Mouse (Mus musculus): ENCODE results near the gene Atp6v0d1. TPM values are rescaled to one million over a fixed set of nuclear protein-coding genes. Genes with fewer than 3 reads are reported as not detected.

Atp6v0d1 gene
- polyA plus RNA-seq, 1 experiment from 2014 or later, result 111 TPM

DNA sequence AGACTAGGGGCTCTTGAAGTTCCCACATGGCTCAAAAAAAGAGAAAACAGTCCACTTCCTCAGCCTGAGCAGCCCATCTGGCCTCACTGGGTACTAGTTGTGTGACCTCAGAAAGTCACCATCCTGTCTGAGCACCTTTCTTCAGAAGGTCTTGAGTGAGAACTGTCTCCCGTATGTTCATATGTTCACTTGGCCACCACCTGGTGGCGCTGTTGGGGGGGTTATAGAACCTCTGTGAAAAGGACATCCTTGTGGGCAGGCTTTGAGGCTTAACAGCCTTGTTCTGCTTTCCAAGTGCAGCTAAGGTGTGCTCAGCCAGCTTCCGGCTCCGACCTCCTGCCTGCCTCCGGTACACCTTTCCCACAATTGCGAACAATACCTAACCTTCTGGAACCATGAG lies 84.4 kb downstream of the Atp6v0d1 start:
- WGBS, result 73% methylated on average over 6 of the region's 6 CpGs
- H3K9ac ChIP-seq (replicated peaks; ENCODE audit: low read length), result no peak overlapping the region
- no peak overlapping the region for H3K27ac ChIP-seq (ENCODE audit: low read length)

DNA sequence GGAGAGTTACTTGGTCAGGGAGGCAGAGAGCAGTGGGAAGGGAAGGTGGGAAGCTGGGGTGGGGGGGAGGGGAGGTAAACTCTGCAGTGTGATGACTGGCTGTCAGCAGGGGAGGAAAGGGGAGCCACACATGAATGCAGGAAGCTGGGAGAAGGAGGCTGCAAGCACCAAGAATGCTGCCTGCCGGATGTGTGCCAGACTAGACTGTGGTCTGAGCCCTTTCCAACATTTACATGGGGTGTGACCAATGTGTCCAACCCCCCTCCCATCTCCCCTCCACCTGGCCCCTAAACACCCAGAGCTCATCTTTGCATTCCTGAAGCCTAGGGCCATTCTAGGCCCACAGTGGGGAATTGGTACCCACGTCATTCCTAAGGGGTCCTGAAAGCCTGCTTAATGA lies 84.8 kb downstream of the Atp6v0d1 start:
- no peak for ATAC-seq (ENCODE audit: low FRiP score, low TSS enrichment)
- Histone ChIP-seq H3K27me3 (ENCODE audit: insufficient read depth, low read length) (no peaks in the 10 kb centered on the region), H3K4me3 (ENCODE audit: low read length) (no peak overlapping the region), H3K9me3 (ENCODE audit: low read length) (no peaks in the 10 kb centered on the region), H3K27ac (ENCODE audit: low read length) (no peak overlapping the region), H3K9ac (replicated peaks; ENCODE audit: low read length) (no peak overlapping the region), H3K36me3 (ENCODE audit: insufficient read depth, low read length) (peaks cover 15% of the 10 kb centered on the region), H3K4me2 (replicated peaks; ENCODE audit: low read depth, low read length) (no peak overlapping the region), H3K4me1 (ENCODE audit: insufficient read depth, low read length) (peaks cover 28% of the 10 kb centered on the region; the same call in 1 of the 2 replicates)
- WGBS, result 41% methylated on average over 2 of the region's 2 CpGs

More for the DNA sequence above, 84.4 kb downstream of the Atp6v0d1 start:
- no peak overlapping the region for H3K4me2 ChIP-seq (replicated peaks; ENCODE audit: low read depth, low read length)
- no peaks in the 10 kb centered on the region for H3K27me3 ChIP-seq (ENCODE audit: insufficient read depth, low read length)
- no peak for ATAC-seq (ENCODE audit: low FRiP score, low TSS enrichment)
- peaks cover 15% of the 10 kb centered on the region for H3K36me3 ChIP-seq (ENCODE audit: insufficient read depth, low read length)
- H3K4me3 ChIP-seq (ENCODE audit: low read length), result no peak overlapping the region
- H3K4me1 ChIP-seq (ENCODE audit: insufficient read depth, low read length), result peaks cover 25% of the 10 kb centered on the region; the same call in 1 of the 2 replicates
- no peaks in the 10 kb centered on the region for H3K9me3 ChIP-seq (ENCODE audit: low read length)

DNA sequence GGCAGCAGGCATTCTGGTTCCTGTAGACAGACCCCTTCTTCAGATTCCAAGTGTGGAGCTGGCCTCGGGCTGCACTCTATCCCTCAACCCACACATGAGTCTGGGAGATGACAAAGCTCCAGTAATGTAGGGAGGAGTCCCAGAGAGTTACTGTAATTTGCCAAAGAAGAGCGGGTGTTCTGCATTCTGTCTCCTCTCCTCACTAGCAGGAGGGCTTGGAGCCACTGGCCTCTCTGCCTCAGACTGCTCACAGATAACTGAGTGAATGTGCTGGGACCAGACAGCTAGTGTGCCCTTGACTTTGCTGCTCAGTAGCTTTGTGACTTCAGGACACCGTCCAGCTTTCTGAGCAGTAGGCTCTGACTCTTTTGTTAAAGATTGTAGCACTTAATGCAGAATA lies 88.1 kb downstream of the Atp6v0d1 start:
- no peaks in the 10 kb centered on the region for H3K9me3 ChIP-seq (ENCODE audit: low read length)
- H3K4me1 ChIP-seq (ENCODE audit: insufficient read depth, low read length), result peaks cover 36% of the 10 kb centered on the region
- no peak overlapping the region for H3K4me3 ChIP-seq (ENCODE audit: low read length)
- peaks cover 8% of the 10 kb centered on the region for H3K36me3 ChIP-seq (ENCODE audit: insufficient read depth, low read length)
- H3K4me2 ChIP-seq (replicated peaks; ENCODE audit: low read depth, low read length), result no peak overlapping the region
- H3K9ac ChIP-seq (replicated peaks; ENCODE audit: low read length), result no peak overlapping the region
- no peaks in the 10 kb centered on the region for H3K27me3 ChIP-seq (ENCODE audit: insufficient read depth, low read length)
- H3K27ac ChIP-seq (ENCODE audit: low read length), result no peak overlapping the region
- no peak for ATAC-seq (ENCODE audit: low FRiP score, low TSS enrichment)
- WGBS, result 85% methylated on average over 3 of the region's 3 CpGs

DNA sequence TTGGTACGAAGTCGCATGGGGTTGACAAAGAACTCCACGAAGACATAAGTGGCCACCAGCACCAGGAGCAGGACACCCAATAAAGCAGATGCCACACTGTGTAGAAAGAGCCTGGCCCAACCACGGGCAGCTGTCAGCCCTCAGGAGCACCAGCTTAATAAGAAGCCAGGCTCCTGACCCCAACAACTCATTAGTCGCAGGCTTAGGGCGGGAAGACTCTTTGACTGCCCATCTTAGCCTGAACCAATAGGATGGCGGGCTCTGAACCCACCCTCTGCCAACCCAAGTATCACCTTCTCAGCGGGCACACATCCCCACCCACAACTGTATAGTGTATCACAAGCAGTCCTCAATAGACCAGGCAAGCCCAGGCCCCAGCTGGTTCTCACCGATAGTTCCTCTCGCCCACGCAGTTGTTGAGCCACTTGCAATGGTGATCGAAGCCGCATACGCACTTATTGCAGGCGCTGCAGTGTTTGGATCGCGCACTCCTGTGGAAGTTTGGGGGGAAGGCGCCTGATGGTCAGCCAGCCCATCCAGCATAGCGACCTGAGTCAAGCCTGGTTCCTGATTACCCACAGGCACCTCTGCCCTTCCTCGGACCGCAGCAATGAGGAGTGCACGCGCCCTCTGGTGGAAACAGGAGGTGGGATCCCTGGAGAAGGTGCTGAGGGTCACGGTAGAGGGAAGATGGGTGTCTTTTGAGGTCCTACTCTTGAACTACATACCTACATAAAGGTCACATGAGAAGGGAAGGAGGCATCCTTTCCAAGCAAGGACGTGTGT lies 89.0 kb downstream of the Atp6v0d1 start:
- peak; percentile 55 for ATAC-seq (ENCODE audit: low FRiP score, low TSS enrichment)
- 39% methylated on average over 25 of the region's 25 CpGs for WGBS

DNA sequence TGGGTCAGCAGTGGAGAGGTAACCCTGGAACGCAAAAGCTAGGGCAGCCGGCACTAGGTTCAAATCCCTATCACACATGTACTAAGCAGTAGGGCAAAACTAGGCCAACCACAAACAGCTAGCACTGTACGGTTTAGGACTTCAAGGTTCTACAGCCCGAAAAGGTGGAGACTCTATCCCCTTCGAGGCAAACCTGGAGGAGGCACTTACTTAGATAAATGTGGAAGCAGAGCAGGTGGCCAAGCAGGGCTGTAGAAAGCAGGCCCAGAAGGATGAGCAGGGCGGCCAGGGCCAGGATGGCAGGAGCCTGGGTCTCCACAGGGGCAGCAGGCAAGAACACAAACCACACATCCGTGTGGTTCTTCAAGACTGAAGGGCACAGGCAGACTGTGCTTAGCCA lies 89.7 kb downstream of the Atp6v0d1 start:
- Histone ChIP-seq H3K4me3 (ENCODE audit: low read length) (no peak overlapping the region), H3K4me1 (ENCODE audit: insufficient read depth, low read length) (peaks cover 40% of the 10 kb centered on the region), H3K36me3 (ENCODE audit: insufficient read depth, low read length) (peaks cover 2% of the 10 kb centered on the region), H3K27me3 (ENCODE audit: insufficient read depth, low read length) (no peaks in the 10 kb centered on the region), H3K4me2 (replicated peaks; ENCODE audit: low read depth, low read length) (no peak overlapping the region), H3K9ac (replicated peaks; ENCODE audit: low read length) (no peak overlapping the region), H3K9me3 (ENCODE audit: low read length) (no peaks in the 10 kb centered on the region), H3K27ac (ENCODE audit: low read length) (no peak overlapping the region)
- no peak for ATAC-seq (ENCODE audit: low FRiP score, low TSS enrichment)
- WGBS, result 92% methylated on average over 7 of the region's 7 CpGs

More for the DNA sequence above, 89.0 kb downstream of the Atp6v0d1 start:
- Histone ChIP-seq H3K4me3 (ENCODE audit: low read length) (no peak overlapping the region), H3K36me3 (ENCODE audit: insufficient read depth, low read length) (peaks cover 2% of the 10 kb centered on the region), H3K9ac (replicated peaks; ENCODE audit: low read length) (0 out of 2 replicates have a peak overlapping the region, but pooled peaks have one; percentile 10), H3K27me3 (ENCODE audit: insufficient read depth, low read length) (no peaks in the 10 kb centered on the region), H3K4me2 (replicated peaks; ENCODE audit: low read depth, low read length) (0 out of 2 replicates have a peak overlapping the region, but pooled peaks have one; percentile 1), H3K9me3 (ENCODE audit: low read length) (no peaks in the 10 kb centered on the region), H3K27ac (ENCODE audit: low read length) (no peak overlapping the region), H3K4me1 (ENCODE audit: insufficient read depth, low read length) (peaks cover 37% of the 10 kb centered on the region)

DNA sequence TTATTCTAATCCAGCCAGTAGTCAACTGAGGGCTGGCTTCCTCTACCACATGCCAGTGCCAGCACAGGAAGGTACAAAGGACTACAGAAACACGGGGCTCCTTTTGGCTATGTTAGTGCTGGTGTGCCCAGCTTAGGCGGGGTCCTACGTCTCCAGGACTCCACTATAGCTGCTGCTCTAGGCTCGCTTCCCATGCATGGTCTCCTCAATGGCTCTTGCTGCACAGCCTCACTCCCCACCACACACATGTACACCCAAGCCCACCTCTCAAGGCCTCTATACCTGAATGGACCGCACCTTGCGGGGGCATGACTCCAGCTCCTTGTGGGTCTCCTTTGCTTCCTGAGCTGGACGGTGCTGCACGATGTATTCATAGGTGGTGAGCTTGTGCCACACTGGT lies 90.1 kb downstream of the Atp6v0d1 start:
- H3K4me3 ChIP-seq (ENCODE audit: low read length), result no peak overlapping the region
- H3K27ac ChIP-seq (ENCODE audit: low read length), result no peak overlapping the region
- WGBS, result 94% methylated on average over 8 of the region's 8 CpGs
- no peak overlapping the region for H3K9ac ChIP-seq (replicated peaks; ENCODE audit: low read length)
- H3K36me3 ChIP-seq (ENCODE audit: insufficient read depth, low read length), result peaks cover 2% of the 10 kb centered on the region
- no peaks in the 10 kb centered on the region for H3K9me3 ChIP-seq (ENCODE audit: low read length)
- H3K27me3 ChIP-seq (ENCODE audit: insufficient read depth, low read length), result no peaks in the 10 kb centered on the region
- no peak overlapping the region for H3K4me2 ChIP-seq (replicated peaks; ENCODE audit: low read depth, low read length)
- peaks cover 40% of the 10 kb centered on the region for H3K4me1 ChIP-seq (ENCODE audit: insufficient read depth, low read length)
- no peak for ATAC-seq (ENCODE audit: low FRiP score, low TSS enrichment)

DNA sequence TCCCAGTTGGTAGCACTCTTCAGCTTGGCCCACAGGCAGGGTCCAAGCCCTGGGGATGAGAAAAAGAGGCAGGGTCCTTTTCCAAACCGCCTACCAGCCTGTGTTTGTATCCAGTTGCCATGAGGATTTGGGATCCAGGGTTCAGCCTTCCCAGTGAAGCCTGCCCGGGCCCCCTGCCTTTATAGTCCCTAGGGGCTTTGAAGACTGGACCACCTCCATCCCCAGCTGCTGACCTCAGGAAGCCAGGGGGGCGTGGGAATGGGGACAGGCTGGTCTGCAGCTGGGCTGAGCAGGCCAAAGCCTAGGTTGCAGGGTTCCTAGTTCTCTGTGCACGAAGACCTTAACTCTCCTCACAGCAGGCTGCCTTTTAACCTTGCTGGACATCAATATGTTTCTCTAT lies 90.6 kb downstream of the Atp6v0d1 start:
- ATAC-seq (ENCODE audit: low FRiP score, low TSS enrichment), result no peak
- Histone ChIP-seq H3K4me3 (ENCODE audit: low read length) (no peak overlapping the region), H3K4me2 (replicated peaks; ENCODE audit: low read depth, low read length) (no peak overlapping the region), H3K36me3 (ENCODE audit: insufficient read depth, low read length) (peaks cover 2% of the 10 kb centered on the region), H3K9ac (replicated peaks; ENCODE audit: low read length) (no peak overlapping the region), H3K9me3 (ENCODE audit: low read length) (no peaks in the 10 kb centered on the region), H3K27me3 (ENCODE audit: insufficient read depth, low read length) (no peaks in the 10 kb centered on the region), H3K4me1 (ENCODE audit: insufficient read depth, low read length) (peaks cover 41% of the 10 kb centered on the region), H3K27ac (ENCODE audit: low read length) (no peak overlapping the region)
- 46% methylated on average over 4 of the region's 4 CpGs for WGBS

DNA sequence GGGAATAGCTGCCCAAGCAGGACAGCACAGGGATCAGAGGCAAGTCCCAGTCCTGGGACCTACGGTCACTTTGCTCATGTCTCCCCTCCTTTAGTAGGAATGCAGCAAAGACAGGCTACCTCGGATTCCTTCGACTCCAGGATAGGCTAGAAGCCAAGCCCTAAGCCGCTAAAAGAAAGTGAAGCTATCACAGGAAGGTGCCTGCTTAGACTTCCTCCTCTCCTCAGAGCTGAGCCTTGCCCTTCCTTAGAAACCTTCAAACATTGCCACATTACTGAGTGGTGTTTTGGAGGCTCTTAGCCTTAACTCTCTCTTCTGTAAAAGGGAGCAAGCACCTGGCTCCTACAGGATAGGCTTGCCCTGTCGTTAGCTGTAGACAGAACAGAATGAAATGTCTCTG lies 91.2 kb downstream of the Atp6v0d1 start:
- Histone ChIP-seq H3K27me3 (ENCODE audit: insufficient read depth, low read length) (no peaks in the 10 kb centered on the region), H3K9ac (replicated peaks; ENCODE audit: low read length) (no peak overlapping the region), H3K27ac (ENCODE audit: low read length) (no peak overlapping the region; the same call in 1 of the 2 replicates), H3K4me2 (replicated peaks; ENCODE audit: low read depth, low read length) (no peak overlapping the region), H3K9me3 (ENCODE audit: low read length) (no peaks in the 10 kb centered on the region), H3K4me1 (ENCODE audit: insufficient read depth, low read length) (peaks cover 41% of the 10 kb centered on the region), H3K36me3 (ENCODE audit: insufficient read depth, low read length) (peaks cover 2% of the 10 kb centered on the region), H3K4me3 (ENCODE audit: low read length) (no peak overlapping the region)
- WGBS, result 44% methylated on average over 5 of the region's 5 CpGs
- ATAC-seq (ENCODE audit: low FRiP score, low TSS enrichment), result no peak

Measured in kidney, embryonic 16.5 days (tissue).